In the genomic region with DNA sequence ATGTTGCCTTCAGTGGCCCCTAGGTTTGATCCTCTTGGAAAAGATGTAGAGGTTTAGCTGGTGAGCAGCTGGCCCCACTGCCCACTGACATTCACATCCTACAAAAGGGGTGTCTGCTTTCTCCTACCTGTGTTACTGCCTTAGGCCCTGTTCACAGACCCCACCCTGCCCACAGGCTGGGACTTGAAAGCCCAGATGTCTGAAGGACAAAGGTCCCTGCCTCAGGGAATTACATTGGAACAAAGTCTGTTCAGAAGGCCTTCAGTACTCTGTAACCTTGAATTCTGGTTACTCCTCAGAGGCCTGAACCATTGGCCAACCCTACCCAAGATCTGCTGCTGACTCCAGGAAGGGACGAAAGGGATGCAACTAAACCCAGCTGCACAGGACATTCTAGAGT, we compare ENCODE assay signal across 30 mouse cellular contexts. TPM values are rescaled to one million over a fixed set of nuclear protein-coding genes. Genes with fewer than 3 reads are reported as not detected.
"Had no signal": no experiment of that assay in that cellular context is flagged by ENCODE, and none has a peak within 500 bp of the region (broad histone marks: within the 10 kb centered on the region; RNA-seq: fewer than 3 reads in every experiment).

No protein-coding gene starts in this region.

- DNase-seq: liver, postnatal 0 days; lung, adult 2 months; lung, postnatal 14 days; lung, postnatal 36 days; retina, postnatal 1 day; right cerebral cortex, adult 18-20 months; right cerebral cortex, postnatal 25 days; right cerebral cortex, postnatal 4 days; spleen, adult 18-20 months; thymus, adult 18-20 months; thymus, postnatal 14 days; thymus, postnatal 36 days had no signal

- H3K9ac ChIP-seq: liver, postnatal 0 days; lung, embryonic 15.5 days; midbrain, embryonic 13.5 days; midbrain, embryonic 15.5 days; neural tube, embryonic 13.5 days; neural tube, embryonic 15.5 days had no signal

- H3K36me3 ChIP-seq: lung, embryonic 15.5 days; midbrain, embryonic 13.5 days; midbrain, embryonic 15.5 days; neural tube, embryonic 13.5 days; neural tube, embryonic 15.5 days had no signal

- H3K4me2 ChIP-seq: lung, embryonic 15.5 days; midbrain, embryonic 11.5 days; midbrain, embryonic 13.5 days; midbrain, embryonic 15.5 days; neural tube, embryonic 13.5 days; neural tube, embryonic 15.5 days had no signal

- H3K4me1 ChIP-seq: lung, embryonic 15.5 days; megakaryocyte, embryonic 14.5 days; midbrain, embryonic 13.5 days; midbrain, embryonic 15.5 days; neural tube, embryonic 13.5 days; neural tube, embryonic 15.5 days had no signal

- H3K27me3 ChIP-seq: lung, embryonic 15.5 days; megakaryocyte, embryonic 14.5 days; midbrain, embryonic 13.5 days; midbrain, embryonic 15.5 days; neural tube, embryonic 13.5 days; neural tube, embryonic 15.5 days had no signal

- ATAC-seq: liver, postnatal 0 days; lung, postnatal 0 days; midbrain, embryonic 13.5 days; midbrain, embryonic 15.5 days had no signal

- H3K4me3 ChIP-seq: lung, embryonic 15.5 days; megakaryocyte, embryonic 14.5 days; midbrain, embryonic 13.5 days; midbrain, embryonic 15.5 days; neural tube, embryonic 13.5 days; neural tube, embryonic 15.5 days had no signal

- H3K9me3 ChIP-seq: lung, embryonic 15.5 days; megakaryocyte, embryonic 14.5 days; midbrain, embryonic 13.5 days; midbrain, embryonic 15.5 days; neural tube, embryonic 13.5 days; neural tube, embryonic 15.5 days had no signal

- H3K27ac ChIP-seq: lung, embryonic 15.5 days; macrophage; midbrain, embryonic 13.5 days; midbrain, embryonic 15.5 days; neural tube, embryonic 13.5 days; neural tube, embryonic 15.5 days had no signal

RNA-seq across cellular contexts. Expression of gene Gm7356, which starts 15.8 kb away (rescaled TPM):
- total RNA-seq: megakaryocyte progenitor cell, adult 5-6 weeks; midbrain, postnatal 0 days; monocyte, adult 5-6 weeks had no signal
- polyA plus RNA-seq: liver, postnatal 0 days; lung, adult 2 months; lung, embryonic 15.5 days; lung, postnatal 0 days; macrophage; midbrain, embryonic 11.5 days; midbrain, embryonic 13.5 days; midbrain, embryonic 15.5 days; midbrain, postnatal 0 days; neural tube, embryonic 11.5 days; neural tube, embryonic 13.5 days; neural tube, embryonic 15.5 days; small intestine, adult 2 months; stomach, embryonic 14.5 days; stomach, embryonic 16.5 days; thymus, postnatal 0 days; urinary bladder, adult 2 months had no signal

RNA-seq across cellular contexts. Expression of gene Gm7168, which starts 39.5 kb away (rescaled TPM):
- total RNA-seq: megakaryocyte progenitor cell, adult 5-6 weeks; monocyte, adult 5-6 weeks had no signal
- polyA plus RNA-seq: liver, postnatal 0 days; lung, embryonic 15.5 days; lung, postnatal 0 days; macrophage; midbrain, embryonic 11.5 days; midbrain, embryonic 13.5 days; midbrain, embryonic 15.5 days; midbrain, postnatal 0 days; neural tube, embryonic 11.5 days; neural tube, embryonic 13.5 days; neural tube, embryonic 15.5 days; stomach, embryonic 14.5 days; stomach, embryonic 16.5 days; thymus, postnatal 0 days; urinary bladder, adult 2 months had no signal
